Mouse (Mus musculus) kidney, adult 11 months (tissue): ENCODE data around the gene Carmil1.

Experiments used
- DNase-seq: peaks from one replicate; pipeline ENCODE4 v3.0.0; 2022

Carmil1 gene

GRCm38 (mm10) chr13:24280439-24281431, at the start of gene Carmil1:
Carmil1 (minus strand) TSS chr13:24280795.
- DNase-seq = peak; percentile 88

GRCm38 (mm10) chr13:24330128-24330527, 49.5 kb upstream of the Carmil1 start:
- peak; percentile 54 for DNase-seq

GRCm38 (mm10) chr13:24328036-24328817, 47.6 kb upstream of the Carmil1 start:
- DNase-seq = no peak

GRCm38 (mm10) chr13:24327201-24327600, 46.6 kb upstream of the Carmil1 start, which contains the start of gene Cmah:
Cmah (plus strand) TSS chr13:24327404.
- peak; percentile 74 for DNase-seq

- no peak for DNase-seq
Measured at GRCm38 (mm10) chr13:24321313-24321712, 40.7 kb upstream of the Carmil1 start.

- no peak for DNase-seq
Measured at GRCm38 (mm10) chr13:24318618-24319017, 38.0 kb upstream of the Carmil1 start.

GRCm38 (mm10) chr13:24316563-24316962, 36.0 kb upstream of the Carmil1 start:
- DNase-seq = no peak

- DNase-seq = no peak
Measured at GRCm38 (mm10) chr13:24311011-24311940, 30.7 kb upstream of the Carmil1 start.

GRCm38 (mm10) chr13:24306248-24306647, 25.7 kb upstream of the Carmil1 start:
- no peak for DNase-seq

- DNase-seq = no peak
Measured at GRCm38 (mm10) chr13:24305486-24305885, 24.9 kb upstream of the Carmil1 start.

- DNase-seq = no peak
Measured at GRCm38 (mm10) chr13:24297252-24297651, 16.7 kb upstream of the Carmil1 start.

GRCm38 (mm10) chr13:24287381-24287780, 6.8 kb upstream of the Carmil1 start:
- peak; percentile 52 for DNase-seq

- DNase-seq = peak; percentile 77
Measured at GRCm38 (mm10) chr13:24279762-24280438, 695 bp downstream of the Carmil1 start.

- DNase-seq = no peak
Measured at GRCm38 (mm10) chr13:24279407-24279761, 1.2 kb downstream of the Carmil1 start.

GRCm38 (mm10) chr13:24272740-24273377, 7.7 kb downstream of the Carmil1 start:
- no peak for DNase-seq

GRCm38 (mm10) chr13:24269100-24269465, 11.5 kb downstream of the Carmil1 start:
- no peak for DNase-seq

- DNase-seq = no peak
Measured at GRCm38 (mm10) chr13:24268355-24269099, 12.1 kb downstream of the Carmil1 start.

GRCm38 (mm10) chr13:24264760-24265159, 15.8 kb downstream of the Carmil1 start:
- no peak for DNase-seq

GRCm38 (mm10) chr13:24263560-24263959, 17.0 kb downstream of the Carmil1 start:
- no peak for DNase-seq

- DNase-seq = no peak
Measured at GRCm38 (mm10) chr13:24260751-24261591, 19.6 kb downstream of the Carmil1 start.
